Mouse (Mus musculus) effector memory CD4-positive, alpha-beta T cell, adult 7 months (primary cell): ENCODE measurements around the gene Actn4. TPM values are rescaled to one million over a fixed set of nuclear protein-coding genes. Genes with fewer than 3 reads are reported as not detected.

Experiments
- polyA plus RNA-seq: library from polyadenylated mRNA; unstranded; fragments of 100-300 nt; shearing (Covaris generic); gene quantifications from one replicate; pipeline ENCODE4 v1.2.1, GENCODE M21; 2017

Gene Actn4
- 261 TPM for polyA plus RNA-seq

DNA sequence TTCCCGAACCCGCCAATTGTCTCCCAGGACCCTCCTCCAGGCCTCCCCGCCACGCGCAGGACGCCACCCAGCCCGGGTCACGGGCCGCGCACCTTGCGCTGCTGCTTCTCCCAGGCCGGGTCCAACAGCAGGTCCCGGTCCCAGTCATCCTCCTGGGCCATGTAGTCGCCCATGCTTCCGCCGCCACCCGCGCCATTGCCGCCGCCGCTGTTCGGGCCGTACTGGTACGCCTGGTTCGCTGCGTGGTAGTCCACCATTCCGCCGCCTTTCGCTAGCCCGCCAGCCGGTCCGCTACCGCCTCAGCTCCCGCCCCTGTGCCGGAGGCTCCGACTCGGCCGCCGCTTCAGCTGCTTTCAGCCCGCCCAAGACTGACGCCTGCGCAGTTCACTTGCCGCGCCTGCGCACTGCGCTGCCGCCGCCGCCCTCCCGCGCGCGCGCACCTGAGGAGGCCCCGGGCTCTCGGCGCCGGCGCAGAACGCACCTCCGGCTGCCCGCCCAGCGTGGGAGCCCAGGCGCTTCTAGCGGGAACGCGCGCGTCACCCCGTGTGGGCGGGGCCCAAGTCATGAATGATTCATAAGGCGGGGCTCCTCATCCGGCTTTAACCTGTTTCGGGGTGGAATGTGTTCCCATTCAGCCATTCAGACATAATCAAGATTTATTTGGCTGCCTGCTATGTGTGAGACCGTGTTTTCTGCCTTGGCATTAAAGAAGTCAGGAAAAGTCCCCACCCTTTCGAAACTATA lies at the start of gene Actn4:
Gene Actn4, minus strand, starts transcription at position 414 of the 744 bp plus-strand sequence.

DNA sequence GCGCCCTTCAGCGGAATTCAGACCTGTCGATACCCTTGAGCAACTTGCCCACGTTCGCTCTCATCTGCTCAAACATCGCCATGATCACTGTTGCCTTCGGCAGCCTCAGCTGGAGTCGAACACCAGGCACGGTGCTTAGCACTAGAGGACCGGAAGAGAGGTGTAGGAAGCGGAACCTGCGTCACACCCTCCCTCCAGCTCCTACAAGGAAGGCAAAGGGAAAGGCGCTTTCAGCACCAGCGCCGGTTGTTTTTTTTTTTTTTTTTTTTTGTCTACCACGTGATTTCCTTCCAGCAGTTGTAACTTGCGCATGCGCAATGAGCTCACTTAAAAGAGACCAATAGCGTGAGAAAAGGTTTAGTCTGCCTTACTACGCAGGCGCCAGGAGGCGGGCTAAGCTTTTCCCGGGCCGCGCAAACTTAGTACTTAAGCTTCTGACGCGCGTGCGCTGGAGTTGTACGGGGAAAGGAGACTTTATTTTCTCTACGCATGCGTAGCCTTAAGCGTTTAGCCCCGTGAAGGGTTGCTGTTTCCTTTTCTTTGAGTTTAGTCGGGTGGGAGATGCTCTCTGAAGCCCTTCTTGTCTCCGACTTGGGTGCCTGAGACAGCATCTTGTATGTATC lies 19.6 kb upstream of the Actn4 start, which contains the start of the genes Eif3k and Map4k1:
Gene Eif3k, minus strand, starts transcription at position 214 of the 623 bp plus-strand sequence.
Gene Map4k1, plus strand, starts transcription at position 400 of the 623 bp plus-strand sequence.

DNA sequence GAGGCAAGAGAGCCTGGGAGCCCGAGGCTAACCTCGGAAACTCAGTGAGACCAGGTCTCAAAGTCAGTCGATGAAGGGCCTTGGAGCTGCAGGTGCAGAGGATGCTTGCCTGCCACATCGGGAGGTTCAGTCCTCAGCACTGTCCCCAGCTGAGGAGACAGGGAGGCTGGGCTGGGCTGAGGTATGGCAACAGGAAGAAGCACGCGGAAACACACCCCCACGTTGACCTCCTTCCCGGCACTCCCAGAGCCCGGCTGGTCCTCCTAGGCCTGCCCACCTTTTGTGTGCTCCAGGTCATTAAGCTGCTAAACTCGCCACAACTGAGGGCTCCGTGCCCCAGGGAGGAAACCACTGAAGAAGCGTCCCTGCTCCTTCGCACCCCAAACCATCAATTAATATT lies 80.9 kb downstream of the Actn4 start, which contains the start of gene Capn12:
Gene Capn12, plus strand, starts transcription at position 224 of the 400 bp plus-strand sequence.

DNA sequence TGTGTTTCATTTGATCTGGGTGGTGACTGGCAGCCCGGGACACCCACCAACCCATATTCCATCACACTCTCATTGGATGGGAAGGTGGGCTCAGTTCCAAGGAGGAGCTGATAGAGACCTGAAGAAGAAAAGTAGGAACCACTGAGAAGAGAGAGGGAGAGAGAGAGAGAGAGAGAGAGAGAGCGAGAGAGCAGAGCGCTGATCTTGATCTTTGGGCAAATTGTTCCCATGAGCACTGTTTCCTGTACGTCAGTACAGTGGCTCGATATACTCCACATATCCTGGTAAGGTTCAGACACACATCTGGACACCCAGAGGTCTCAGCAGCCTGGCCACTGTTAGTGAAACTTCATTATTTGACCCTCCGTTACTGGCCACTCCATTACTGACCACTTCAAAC lies 98.6 kb downstream of the Actn4 start, which contains the start of gene Lgals7:
Gene Lgals7, plus strand, starts transcription at position 314 of the 400 bp plus-strand sequence.

Other genes with a start within 250 kb of the Actn4 start
- gene Fbxo17, start 245.5 kb downstream of the Actn4 start, polyA plus RNA-seq: 8.7 TPM
- gene Mrps12, start 220.5 kb downstream of the Actn4 start, polyA plus RNA-seq: 47.4 TPM
- 19.0 TPM for gene Sars2, start 220.3 kb downstream of the Actn4 start, polyA plus RNA-seq
- not detected for gene Ccer2, start 206.2 kb downstream of the Actn4 start, polyA plus RNA-seq
- 78.1 TPM for gene Sirt2, start 195.6 kb downstream of the Actn4 start, polyA plus RNA-seq
- 304 TPM for gene Nfkbib, start 194.8 kb downstream of the Actn4 start, polyA plus RNA-seq
- gene Rinl, start 173.4 kb downstream of the Actn4 start, polyA plus RNA-seq: 310 TPM
- 269 TPM for gene Hnrnpl, start 153.8 kb downstream of the Actn4 start, polyA plus RNA-seq
- 157 TPM for gene Ech1, start 137.1 kb downstream of the Actn4 start, polyA plus RNA-seq
- gene Lgals4, start 128.5 kb downstream of the Actn4 start, polyA plus RNA-seq: 22.2 TPM
- gene Lgals7, start 98.5 kb downstream of the Actn4 start, polyA plus RNA-seq: 2.3 TPM
- 0.17 TPM for gene Capn12, start 80.9 kb downstream of the Actn4 start, polyA plus RNA-seq
- gene Eif3k, start 19.5 kb upstream of the Actn4 start, polyA plus RNA-seq: 289 TPM
- gene Map4k1, start 19.7 kb upstream of the Actn4 start, polyA plus RNA-seq: 128 TPM
- gene Ryr1, start 162.8 kb upstream of the Actn4 start, polyA plus RNA-seq: 1.2 TPM
- 0.29 TPM for gene Rasgrp4, start 172.5 kb upstream of the Actn4 start, polyA plus RNA-seq
- gene Fam98c, start 193.9 kb upstream of the Actn4 start, polyA plus RNA-seq: 43.6 TPM
- gene Ggn, start 207.9 kb upstream of the Actn4 start, polyA plus RNA-seq: not detected
- not detected for gene Spred3, start 208.1 kb upstream of the Actn4 start, polyA plus RNA-seq
- gene Psmd8, start 218.4 kb upstream of the Actn4 start, polyA plus RNA-seq: 173 TPM